Mouse (Mus musculus): ENCODE data around the gene Nsdhl.

Nsdhl gene

DNA sequence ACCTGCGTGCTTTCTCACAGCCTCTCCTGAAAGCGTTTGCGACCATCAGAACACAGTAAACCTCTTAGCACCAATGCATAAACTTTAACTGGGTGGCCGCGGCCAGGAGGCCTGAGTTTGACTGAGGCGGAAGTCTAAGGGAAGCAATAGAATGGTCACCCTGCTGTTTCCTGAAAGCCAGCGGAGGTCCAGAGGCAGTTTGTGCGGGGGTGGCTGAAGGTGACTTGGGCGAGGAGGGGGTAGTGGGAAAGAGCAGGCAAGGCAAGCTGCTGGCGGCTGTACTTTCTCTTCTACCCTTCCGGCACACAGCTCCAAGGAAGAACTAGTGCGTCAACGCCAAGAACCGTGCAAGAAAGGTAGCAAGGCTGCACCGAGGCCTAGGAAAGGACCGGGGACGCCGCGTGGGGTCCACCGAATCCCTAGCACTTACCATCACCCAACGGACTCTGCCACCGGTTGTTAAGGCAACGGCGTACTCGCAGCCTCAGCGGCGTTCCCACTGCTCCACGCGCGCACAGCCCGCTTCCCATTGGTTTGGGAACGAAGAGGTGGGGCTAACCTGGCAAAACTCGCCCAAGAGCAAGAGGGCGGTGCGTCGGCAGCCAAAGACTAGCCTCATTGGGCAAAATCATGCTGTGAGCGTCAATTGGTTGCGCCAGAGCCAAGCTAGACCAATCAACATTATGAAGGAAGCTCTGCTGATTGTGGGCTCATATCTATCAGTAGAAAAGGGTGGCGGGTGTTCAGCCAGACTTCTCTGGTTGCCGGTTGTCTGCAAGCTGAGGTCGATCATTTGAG is at the start of gene Nsdhl, which contains the start of gene Cetn2:
Gene Nsdhl, plus strand, starts transcription at position 674 of the 798 bp plus-strand sequence.
Gene Cetn2, minus strand, starts transcription at position 528 of the 798 bp plus-strand sequence.
- DNase-seq (ENCODE audit: low spot score), result peak; percentile 87

DNA sequence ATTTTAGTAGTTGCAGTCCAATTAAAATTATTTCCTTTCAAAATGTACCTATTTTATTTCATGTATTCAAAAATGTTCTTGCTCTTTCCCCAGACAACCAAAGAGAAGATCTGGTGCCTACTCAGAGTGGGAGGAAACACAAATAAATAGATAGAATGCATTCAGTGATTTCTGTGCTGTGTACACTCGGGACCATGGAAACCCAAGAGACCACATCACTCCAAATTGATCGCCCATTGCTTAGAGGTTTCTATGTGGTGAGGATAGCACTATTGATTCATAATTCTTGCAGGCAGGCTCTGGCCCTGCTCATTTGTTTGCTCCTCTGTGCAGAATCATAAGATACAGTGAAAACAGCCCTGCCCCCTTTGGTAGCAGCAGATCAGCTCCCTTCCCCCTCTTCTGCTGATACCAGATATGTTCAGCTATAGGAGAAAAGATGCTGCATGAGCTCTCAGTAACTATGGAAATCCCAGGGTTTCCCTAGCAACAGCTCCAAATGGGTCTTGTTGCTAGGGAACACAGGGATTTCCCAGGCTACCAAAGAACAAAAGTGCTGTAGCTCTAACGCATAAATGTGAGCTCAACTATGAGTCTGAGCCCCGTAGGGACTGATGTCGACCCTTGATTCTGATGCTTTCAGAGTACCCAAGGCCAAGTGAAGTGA is 22.8 kb upstream of the Nsdhl start:
- no peak for DNase-seq (ENCODE audit: low spot score)

DNA sequence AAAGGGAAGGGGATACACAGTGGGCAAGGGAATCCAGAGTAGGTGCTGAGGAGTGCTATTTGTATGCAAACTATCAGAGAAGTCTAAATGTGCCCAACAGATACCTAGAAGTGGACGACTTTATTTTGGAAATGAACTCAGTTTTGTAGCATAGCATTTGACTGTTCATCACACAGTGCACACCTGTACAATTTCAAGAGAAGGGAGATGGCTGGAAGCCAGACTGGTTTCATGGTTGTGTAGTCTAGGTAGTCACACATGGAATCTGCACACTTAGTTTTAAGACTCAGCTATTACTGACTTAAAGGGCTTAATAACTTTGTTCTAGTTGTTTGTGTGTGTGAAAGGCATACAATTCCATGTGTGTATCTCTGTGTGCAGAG is 22.3 kb upstream of the Nsdhl start:
- DNase-seq (ENCODE audit: low spot score), result no peak

DNA sequence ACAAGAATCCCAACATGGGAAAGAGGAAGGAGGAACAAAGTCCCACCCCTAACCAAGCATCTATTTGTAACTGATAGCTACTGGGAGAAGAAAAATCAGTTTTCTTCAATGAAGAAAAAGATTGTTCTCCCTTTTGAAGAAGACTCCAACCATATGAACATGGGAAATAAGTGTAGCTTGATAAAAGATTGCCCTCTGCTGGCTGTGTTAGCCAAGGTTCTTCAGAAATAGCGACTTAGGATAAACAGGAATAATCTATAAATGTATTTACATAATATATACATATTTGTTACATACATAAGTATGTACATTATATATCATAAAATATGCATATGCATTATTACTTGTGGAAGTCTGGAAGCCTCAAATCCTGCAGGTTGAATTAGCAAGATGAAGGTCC is 15.8 kb upstream of the Nsdhl start:
- no peak for DNase-seq (ENCODE audit: low spot score)

GRCm38 (mm10) chrX:72907619-72908403 is 10.5 kb upstream of the Nsdhl start:
- DNase-seq (ENCODE audit: low spot score), result no peak

- peak; percentile 34 for DNase-seq (ENCODE audit: low spot score)
These were observed 10.0 kb upstream of the Nsdhl start for GRCm38 (mm10) chrX:72908404-72908741.

DNA sequence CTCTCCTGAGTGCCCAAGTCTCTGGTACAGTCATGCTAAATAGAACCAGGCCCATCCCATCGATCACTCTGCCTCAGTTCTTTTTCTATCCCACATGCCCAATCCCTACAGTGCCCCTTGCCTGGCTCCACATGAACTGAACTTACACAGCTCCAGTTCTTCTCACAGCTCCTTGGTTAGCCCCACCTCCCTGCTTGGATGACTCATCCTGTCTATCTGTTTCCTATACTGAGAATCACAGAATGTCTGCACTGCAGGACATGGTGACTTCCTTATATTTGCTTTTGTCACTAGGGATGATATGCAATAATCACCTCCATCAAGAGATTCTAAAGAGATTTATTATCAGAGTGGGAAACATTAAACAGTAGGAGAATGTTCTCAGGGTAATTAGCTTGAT is 6.7 kb upstream of the Nsdhl start:
- no peak for DNase-seq (ENCODE audit: low spot score)

- no peak for DNase-seq (ENCODE audit: low spot score)
These were observed 314 bp downstream of the Nsdhl start for GRCm38 (mm10) chrX:72918682-72919059.

- DNase-seq (ENCODE audit: low spot score), result no peak
These were observed 3.0 kb downstream of the Nsdhl start for GRCm38 (mm10) chrX:72921391-72921790.

DNA sequence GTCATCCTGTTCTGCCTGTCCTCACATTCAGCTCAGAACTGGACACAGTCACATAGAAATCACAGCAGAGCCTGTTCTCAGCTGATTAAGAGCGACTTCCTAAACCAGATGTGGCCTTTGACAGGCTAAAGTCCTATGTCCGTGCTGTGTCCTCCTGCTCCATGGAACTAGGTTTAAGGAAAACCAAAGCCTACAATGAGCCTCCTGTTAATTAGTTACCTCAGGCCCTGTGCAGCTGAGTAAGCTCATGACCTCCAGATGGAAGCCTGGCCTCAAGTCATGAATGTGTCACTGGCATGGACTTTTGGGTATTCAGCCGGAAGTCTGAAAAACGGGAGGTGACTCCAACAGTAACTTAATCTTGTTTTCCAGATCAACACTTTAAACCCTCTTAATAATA is 35.1 kb downstream of the Nsdhl start:
- DNase-seq (ENCODE audit: low spot score), result peak; percentile 11

- DNase-seq (ENCODE audit: low spot score), result no peak
These were observed 38.1 kb downstream of the Nsdhl start for GRCm38 (mm10) chrX:72956486-72956885.

DNA sequence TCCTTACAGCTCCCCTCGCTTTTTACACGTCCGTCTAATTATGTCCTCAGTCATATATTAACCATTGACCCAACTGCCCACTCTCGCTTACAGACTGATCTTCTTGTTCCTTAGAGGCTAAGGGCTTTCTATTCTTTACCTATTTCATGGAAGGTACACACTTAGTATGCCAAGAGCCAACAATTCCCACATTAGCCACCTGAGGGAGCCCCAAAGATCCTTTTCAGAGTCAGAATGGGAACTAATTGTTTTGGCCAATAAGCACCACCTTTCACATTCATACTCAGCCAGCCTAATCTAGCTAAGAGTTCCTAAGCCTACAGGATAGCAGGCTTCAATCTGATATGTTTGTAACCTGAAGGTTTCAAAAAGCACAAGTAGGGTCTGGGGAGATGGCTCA is 42.1 kb downstream of the Nsdhl start:
- DNase-seq (ENCODE audit: low spot score), result no peak

- no peak for DNase-seq (ENCODE audit: low spot score)
These were observed 43.2 kb downstream of the Nsdhl start for GRCm38 (mm10) chrX:72961511-72961910.

DNA sequence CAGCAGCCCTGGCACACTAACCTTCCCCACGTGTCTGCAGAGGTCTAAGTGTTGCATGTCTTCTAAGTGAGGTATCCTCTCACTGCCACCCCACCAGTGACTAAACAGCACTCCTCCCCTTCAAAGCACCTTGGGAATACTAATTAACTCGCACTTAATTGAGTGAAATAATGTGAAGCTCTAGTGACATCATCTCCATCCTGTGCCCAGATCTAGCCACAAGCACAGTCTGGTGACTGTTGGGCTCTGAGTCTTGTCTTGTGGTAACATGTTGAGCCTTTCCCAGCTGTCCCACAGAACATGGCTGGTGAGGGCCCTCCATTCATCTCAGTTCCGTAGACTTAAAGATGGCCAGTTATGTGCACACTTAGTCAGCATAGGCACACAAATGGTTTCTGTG is 44.4 kb downstream of the Nsdhl start:
- DNase-seq (ENCODE audit: low spot score), result peak; percentile 7

- no peak for DNase-seq (ENCODE audit: low spot score)
These were observed 64.5 kb downstream of the Nsdhl start for GRCm38 (mm10) chrX:72982831-72983230.

DNA sequence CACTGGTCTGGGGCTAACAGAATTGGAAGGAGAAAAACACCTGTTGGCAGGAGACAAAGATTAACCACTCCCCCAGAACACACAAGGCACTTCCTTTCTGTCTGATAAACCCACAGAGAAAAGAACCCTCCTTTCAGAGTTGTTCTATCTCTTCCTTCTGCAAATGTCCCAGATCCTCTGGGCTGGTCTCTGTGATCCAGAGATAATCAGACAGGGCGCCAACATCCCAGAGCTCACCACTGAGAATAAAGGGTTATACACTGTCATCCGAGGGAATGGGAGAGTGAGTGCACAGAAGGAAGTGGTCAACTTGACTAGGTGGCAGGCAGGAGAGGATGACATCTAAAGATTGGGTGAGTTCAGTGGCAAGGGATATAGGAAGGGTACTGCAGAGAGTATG is 67.2 kb downstream of the Nsdhl start:
- no peak for DNase-seq (ENCODE audit: low spot score)

DNA sequence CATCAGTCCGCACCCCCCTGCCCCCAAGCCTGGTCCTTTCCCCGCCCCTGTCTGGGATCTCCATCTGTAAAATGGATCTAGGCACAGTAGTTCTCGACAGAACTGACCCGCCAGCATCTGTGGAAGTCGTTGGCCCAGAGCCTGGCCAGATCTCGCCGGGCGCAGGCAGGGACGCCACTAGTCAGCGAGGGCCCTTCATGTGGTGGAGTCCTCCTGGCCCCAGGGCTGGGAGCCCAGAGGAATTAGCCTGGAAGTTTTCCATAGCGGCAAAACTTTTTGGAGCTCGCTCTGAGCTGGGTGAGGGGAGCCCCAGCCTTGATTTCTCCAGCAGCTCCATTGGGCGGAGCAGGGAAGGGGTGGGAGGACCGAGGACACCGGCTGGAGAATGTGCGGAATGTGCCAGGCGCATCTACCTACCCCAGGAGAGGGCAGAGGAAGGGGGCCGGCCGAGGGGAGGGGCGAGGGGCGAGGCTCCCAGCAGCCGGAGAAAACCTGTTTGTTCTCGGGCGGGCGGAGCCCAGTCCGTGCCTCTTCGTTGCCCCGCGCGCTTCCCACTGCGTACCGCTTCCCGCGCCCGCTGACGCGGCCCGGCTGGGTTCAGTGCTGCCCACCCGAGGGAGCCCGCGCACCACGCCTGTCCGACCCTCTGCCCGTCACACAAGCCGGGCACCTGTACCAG is 68.6 kb downstream of the Nsdhl start, which contains the start of gene Zfp185:
Gene Zfp185, plus strand, starts transcription at position 499 of the 679 bp plus-strand sequence.
- no peak for DNase-seq (ENCODE audit: low spot score)

DNA sequence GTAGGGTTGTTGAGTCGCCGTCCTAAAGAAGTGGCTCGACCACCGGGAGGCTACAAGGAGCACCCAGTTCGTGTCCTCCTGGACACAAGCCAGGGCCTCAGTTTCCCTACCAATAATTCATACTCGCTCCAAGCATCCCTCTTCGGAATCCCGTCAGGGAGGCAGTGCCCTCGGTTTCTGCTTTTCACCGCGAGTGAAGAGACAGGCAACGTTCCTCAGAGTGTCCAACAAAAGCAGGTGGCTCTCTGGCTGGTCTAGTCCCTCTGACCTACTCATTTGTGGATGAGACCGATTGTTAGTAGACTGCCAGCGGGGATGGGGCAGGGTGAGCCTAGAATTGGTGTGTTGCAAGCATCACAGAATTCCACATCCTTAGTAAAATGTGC is 69.2 kb downstream of the Nsdhl start:
- no peak for DNase-seq (ENCODE audit: low spot score)

DNA sequence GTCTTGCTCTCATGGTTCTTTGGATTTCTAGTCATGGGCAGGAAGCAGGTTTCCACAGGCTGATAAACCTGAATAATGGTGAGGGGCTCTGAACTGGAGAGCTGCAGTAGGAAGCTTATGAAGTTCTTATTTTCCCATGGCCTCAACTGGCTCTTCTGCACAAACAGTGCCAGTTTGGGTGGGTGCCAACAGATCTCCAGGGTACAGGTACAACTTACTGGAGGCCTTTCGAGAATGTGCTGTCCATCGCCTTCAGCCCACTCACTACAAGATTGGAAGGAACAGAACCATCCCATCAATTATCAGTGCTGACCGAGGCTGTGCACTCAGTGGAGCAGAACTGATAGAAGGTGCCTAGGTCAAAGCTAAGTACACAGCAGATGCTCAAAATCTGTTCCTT is 70.1 kb downstream of the Nsdhl start:
- no peak for DNase-seq (ENCODE audit: low spot score)

GRCm38 (mm10) chrX:72990581-72990980 is 72.2 kb downstream of the Nsdhl start:
- DNase-seq (ENCODE audit: low spot score), result no peak

DNA sequence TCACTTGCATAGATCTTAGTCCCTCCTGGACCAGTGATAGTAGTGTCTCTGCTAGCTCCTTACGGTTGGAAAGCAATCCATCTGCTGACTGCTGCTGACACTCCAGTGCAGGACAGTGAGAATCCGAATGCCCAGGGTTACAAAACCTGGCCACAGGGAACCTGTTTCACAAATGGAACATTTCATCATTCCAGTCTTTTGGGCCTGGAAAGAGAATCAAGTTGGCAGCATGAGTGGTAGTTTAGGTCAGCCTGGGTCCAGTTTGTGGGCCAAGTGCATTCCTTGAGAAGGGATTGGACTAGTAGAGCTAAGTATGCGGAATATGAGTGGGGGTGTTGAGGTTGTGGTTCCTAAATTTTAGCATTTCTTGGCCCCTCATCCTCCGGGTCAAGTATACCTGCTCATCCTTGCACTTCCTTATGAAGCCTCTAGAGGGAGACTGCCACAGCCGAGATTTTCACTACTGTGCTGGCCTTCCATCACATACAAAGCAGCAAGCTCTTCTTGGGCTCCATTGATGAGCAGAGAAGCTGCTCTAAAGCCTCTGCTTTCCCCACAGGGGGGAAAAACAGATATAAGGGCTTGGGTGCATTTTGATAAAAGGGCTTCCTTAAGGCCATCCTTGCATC is 74.0 kb downstream of the Nsdhl start:
- DNase-seq (ENCODE audit: low spot score), result no peak

DNA sequence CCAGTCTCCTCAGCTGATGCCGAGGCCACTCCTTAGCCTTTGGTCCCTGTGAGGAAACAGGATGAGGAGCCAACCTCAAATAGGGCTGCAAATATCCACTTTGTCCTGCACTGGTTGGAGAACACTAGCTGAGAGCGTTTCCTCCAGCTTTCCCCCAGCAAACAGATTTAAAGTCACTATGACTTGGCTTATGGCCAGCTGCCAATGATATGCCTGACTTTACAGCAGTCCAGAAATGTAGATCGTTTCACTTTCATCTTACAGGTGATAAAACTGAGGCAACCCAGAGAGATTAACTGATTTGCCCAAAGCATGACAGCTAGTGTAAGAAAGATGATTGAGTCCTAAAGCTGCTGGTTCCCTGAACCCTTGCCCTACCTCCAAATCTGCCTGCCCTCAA is 77.2 kb downstream of the Nsdhl start:
- no peak for DNase-seq (ENCODE audit: low spot score)

Data from MN1 (cell line).